Mouse (Mus musculus) intestine, postnatal 0 days (tissue): ENCODE data around the gene Rad51b. TPM values are rescaled to one million over a fixed set of nuclear protein-coding genes. Genes with fewer than 3 reads are reported as not detected.

ENCODE experiments used
- ATAC-seq: fragments of 200-750 bp; cut with Nextera tagmentation; 2 replicates; pipeline ENCODE4 v1.8.0; 2017; ENCODE audit warnings: mild to moderate bottlenecking, moderate TSS enrichment, moderate library complexity
- H3K27ac ChIP-seq: fragments of 300-500 bp; sonication (generic); 2 replicates; pipeline ENCODE4 v1.5.1; 2014; ENCODE audit warnings: mild to moderate bottlenecking, low read depth, low read length, moderate library complexity
- H3K27me3 ChIP-seq: fragments of 300-500 bp; sonication (generic); replicated peaks from 2 replicates; pipeline ENCODE4 v1.6.1; 2014; ENCODE audit warnings: low read length, mixed read lengths; ENCODE audit not compliant: control insufficient read depth, insufficient read depth
- H3K36me3 ChIP-seq: fragments of 300-500 bp; sonication (generic); 2 replicates; pipeline ENCODE4 v1.6.1; 2014; ENCODE audit warnings: mild to moderate bottlenecking, moderate library complexity; ENCODE audit not compliant: control insufficient read depth, insufficient read depth
- H3K4me1 ChIP-seq: fragments of 300-500 bp; sonication (generic); replicated peaks from 2 replicates; pipeline ENCODE4 v1.6.1; 2014; ENCODE audit warnings: antibody characterized with exemption, low read length, mixed read lengths; ENCODE audit not compliant: control insufficient read depth, insufficient read depth
- H3K4me2 ChIP-seq: fragments of 300-500 bp; sonication (generic); replicated peaks from 2 replicates; pipeline ENCODE4 v1.6.1; 2014; ENCODE audit warnings: low read depth, mild to moderate bottlenecking, moderate library complexity
- H3K4me3 ChIP-seq: fragments of 300-500 bp; sonication (generic); 2 replicates; pipeline ENCODE4 v1.5.1; 2014; ENCODE audit warnings: low read depth, low read length
- H3K9ac ChIP-seq: fragments of 300-500 bp; sonication (generic); 2 replicates; pipeline ENCODE4 v1.6.1; 2014; ENCODE audit warnings: mild to moderate bottlenecking, low read depth, low read length
- H3K9me3 ChIP-seq: fragments of 300-500 bp; sonication (generic); 2 replicates; pipeline ENCODE4 v1.6.1; 2016; ENCODE audit warnings: mixed run types; ENCODE audit not compliant: control insufficient read depth
- CTCF ChIP-seq: sonication (generic); IDR thresholded peaks from 2 replicates; pipeline ENCODE4 v1.5.1; 2016; ENCODE audit warnings: low read depth, mild to moderate bottlenecking, control low read depth, antibody characterized with exemption, moderate library complexity
- WGBS: fragments of 180-500 bp; shearing (Covaris S2); extraction: QIAGEN DNeasy Blood & Tissue Kit; methylation state at CpG from one replicate; pipeline ENCODE4 v1.1.7; 2014; 5-methylcytosine and 5-hydroxymethylcytosine counted together
- polyA plus RNA-seq: library from polyadenylated mRNA; unstranded; fragments of >200 nt; fragmentation: Nextera tagmentation; extraction: Ambion mirVana; gene quantifications from 2 replicates; pipeline ENCODE4 v1.2.1, GENCODE M21; 2015

Gene Rad51b
- polyA plus RNA-seq, 1 experiment from 2014 or later = 1.9 TPM

DNA sequence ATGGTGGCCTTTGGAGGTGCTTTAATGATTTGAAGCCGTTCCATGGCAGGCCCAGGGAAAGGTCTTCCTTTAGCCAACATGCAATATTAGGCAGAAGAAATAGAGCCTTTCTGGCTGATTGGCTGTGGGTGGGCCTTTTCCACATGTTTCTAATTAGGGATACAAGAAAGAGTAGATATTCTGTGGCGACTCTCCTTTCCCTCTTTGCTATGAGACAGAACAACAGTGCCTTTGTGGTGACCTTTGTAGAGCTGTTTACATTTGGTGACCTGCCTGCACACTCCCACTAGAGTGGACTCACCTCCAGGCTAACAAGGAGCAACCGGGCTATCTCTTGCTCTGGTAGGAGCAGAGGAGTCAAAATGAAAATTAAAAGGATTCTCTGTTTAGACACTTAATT is 386.3 kb downstream of the Rad51b start:
- Histone ChIP-seq H3K27ac (no peak overlapping the region), H3K4me1 (no peaks in the 10 kb centered on the region; the same call in 1 of the 2 replicates), H3K36me3 (no peaks in the 10 kb centered on the region), H3K4me3 (no peak overlapping the region), H3K9ac (no peak overlapping the region), H3K4me2 (no peak overlapping the region), H3K27me3 (no peaks in the 10 kb centered on the region), H3K9me3 (no peaks in the 10 kb centered on the region)
- WGBS = 40% methylated on average over 3 of the region's 3 CpGs
- TF ChIP-seq CTCF = no peak
- ATAC-seq = no peak

DNA sequence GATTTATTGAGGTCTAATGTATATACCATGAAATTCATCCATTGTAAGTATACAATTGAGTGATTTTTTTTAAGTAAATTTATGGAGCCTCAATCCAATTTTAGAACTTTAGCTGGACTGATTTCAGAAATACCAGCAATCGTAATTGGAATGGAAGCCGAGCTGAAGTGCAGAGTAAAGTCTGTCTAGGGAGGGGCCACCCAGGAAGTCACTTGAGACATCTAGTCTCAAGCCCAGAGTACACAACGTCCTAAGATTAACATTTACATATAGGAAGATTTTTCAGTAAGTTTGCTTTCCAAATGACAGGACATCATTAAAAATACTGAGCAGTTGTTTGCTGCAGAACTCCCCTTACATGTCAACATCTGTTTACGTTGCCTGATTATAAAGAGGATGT is 386.7 kb downstream of the Rad51b start:
- no peak overlapping the region for H3K9ac ChIP-seq
- WGBS = 23% methylated on average over 4 of the region's 4 CpGs
- no peak overlapping the region for H3K4me3 ChIP-seq
- no peaks in the 10 kb centered on the region; the same call in 1 of the 2 replicates for H3K4me1 ChIP-seq
- no peaks in the 10 kb centered on the region for H3K36me3 ChIP-seq
- no peak overlapping the region for H3K4me2 ChIP-seq
- H3K27me3 ChIP-seq = no peaks in the 10 kb centered on the region
- peak; percentile 56; the same call in 1 of the 2 replicates for ATAC-seq
- no peaks in the 10 kb centered on the region for H3K9me3 ChIP-seq
- no peak for TF ChIP-seq CTCF
- H3K27ac ChIP-seq = no peak overlapping the region

DNA sequence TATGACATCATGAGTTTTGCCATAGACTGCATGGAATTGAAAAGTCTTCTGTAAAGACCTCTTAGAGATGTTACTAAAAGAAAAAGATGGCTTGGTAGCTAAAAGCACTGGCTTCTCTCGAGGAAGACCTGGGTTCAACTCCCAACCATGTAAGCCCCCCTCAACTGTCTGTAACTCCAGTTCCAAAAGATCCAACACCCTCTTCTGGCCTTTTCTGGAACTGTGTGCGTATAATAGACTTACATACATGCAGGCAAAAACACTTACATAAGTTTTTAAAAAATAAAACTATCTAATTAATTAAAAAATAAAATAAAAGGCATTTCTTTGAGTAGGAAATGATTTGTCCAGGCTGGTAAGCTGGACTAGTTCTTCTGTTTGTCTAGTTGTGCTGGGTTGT is 387.3 kb downstream of the Rad51b start:
- Histone ChIP-seq H3K27me3 (no peaks in the 10 kb centered on the region), H3K4me1 (no peaks in the 10 kb centered on the region; the same call in 1 of the 2 replicates)
- WGBS = 86% methylated on average over 2 of the region's 2 CpGs

GRCm38 (mm10) chr12:79686594-79687325 is 389.7 kb downstream of the Rad51b start:
- no peak for TF ChIP-seq CTCF
- Histone ChIP-seq H3K36me3 (no peaks in the 10 kb centered on the region), H3K27ac (no peak overlapping the region), H3K4me2 (no peak overlapping the region), H3K9me3 (no peaks in the 10 kb centered on the region), H3K27me3 (no peaks in the 10 kb centered on the region), H3K9ac (no peak overlapping the region), H3K4me1 (no peaks in the 10 kb centered on the region; the same call in 1 of the 2 replicates), H3K4me3 (no peak overlapping the region)
- WGBS = 85% methylated on average over 9 of the region's 9 CpGs
- no peak for ATAC-seq

More for the DNA sequence above, 387.3 kb downstream of the Rad51b start:
- no peak overlapping the region for H3K27ac ChIP-seq
- H3K4me2 ChIP-seq = no peak overlapping the region
- TF ChIP-seq CTCF = peak; percentile 33; the same call in 1 of the 2 replicates
- no peaks in the 10 kb centered on the region for H3K9me3 ChIP-seq
- ATAC-seq = no peak
- no peaks in the 10 kb centered on the region for H3K36me3 ChIP-seq
- H3K4me3 ChIP-seq = no peak overlapping the region
- no peak overlapping the region for H3K9ac ChIP-seq

- Histone ChIP-seq H3K36me3 (no peaks in the 10 kb centered on the region), H3K9me3 (no peaks in the 10 kb centered on the region), H3K4me1 (no peaks in the 10 kb centered on the region; the same call in 1 of the 2 replicates), H3K9ac (no peak overlapping the region), H3K27ac (no peak overlapping the region), H3K4me2 (no peak overlapping the region), H3K4me3 (no peak overlapping the region), H3K27me3 (no peaks in the 10 kb centered on the region)
- WGBS = 48% methylated on average over 7 of the region's 7 CpGs
- ATAC-seq = peak; percentile 35; the same call in 1 of the 2 replicates
- TF ChIP-seq CTCF = no peak
Observed at GRCm38 (mm10) chr12:79687683-79688386, 390.8 kb downstream of the Rad51b start.

- WGBS = 83% methylated on average over 8 of the region's 8 CpGs
- H3K27ac ChIP-seq = no peak overlapping the region
Observed at GRCm38 (mm10) chr12:79689299-79689698, 392.2 kb downstream of the Rad51b start.

More at GRCm38 (mm10) chr12:79689299-79689698, 392.2 kb downstream of the Rad51b start:
- Histone ChIP-seq H3K4me1 (no peaks in the 10 kb centered on the region; the same call in 1 of the 2 replicates), H3K9me3 (no peaks in the 10 kb centered on the region), H3K4me3 (no peak overlapping the region), H3K27me3 (no peaks in the 10 kb centered on the region), H3K36me3 (no peaks in the 10 kb centered on the region), H3K9ac (no peak overlapping the region), H3K4me2 (no peak overlapping the region)
- TF ChIP-seq CTCF = no peak
- no peak for ATAC-seq
